Mouse (Mus musculus) intestine, postnatal 0 days (tissue): ENCODE results near the gene Gtf3c1. TPM values are rescaled to one million over a fixed set of nuclear protein-coding genes. Genes with fewer than 3 reads are reported as not detected.

Source experiments
- ATAC-seq: fragments of 200-750 bp; cut with Nextera tagmentation; 2 replicates; pipeline ENCODE4 v1.8.0; 2017; ENCODE audit warnings: mild to moderate bottlenecking, moderate TSS enrichment, moderate library complexity
- H3K27ac ChIP-seq: fragments of 300-500 bp; sonication (generic); 2 replicates; pipeline ENCODE4 v1.5.1; 2014; ENCODE audit warnings: mild to moderate bottlenecking, low read depth, low read length, moderate library complexity
- H3K27me3 ChIP-seq: fragments of 300-500 bp; sonication (generic); replicated peaks from 2 replicates; pipeline ENCODE4 v1.6.1; 2014; ENCODE audit warnings: low read length, mixed read lengths; ENCODE audit not compliant: control insufficient read depth, insufficient read depth
- H3K36me3 ChIP-seq: fragments of 300-500 bp; sonication (generic); 2 replicates; pipeline ENCODE4 v1.6.1; 2014; ENCODE audit warnings: mild to moderate bottlenecking, moderate library complexity; ENCODE audit not compliant: control insufficient read depth, insufficient read depth
- H3K4me1 ChIP-seq: fragments of 300-500 bp; sonication (generic); replicated peaks from 2 replicates; pipeline ENCODE4 v1.6.1; 2014; ENCODE audit warnings: antibody characterized with exemption, low read length, mixed read lengths; ENCODE audit not compliant: control insufficient read depth, insufficient read depth
- H3K4me2 ChIP-seq: fragments of 300-500 bp; sonication (generic); replicated peaks from 2 replicates; pipeline ENCODE4 v1.6.1; 2014; ENCODE audit warnings: low read depth, mild to moderate bottlenecking, moderate library complexity
- H3K4me3 ChIP-seq: fragments of 300-500 bp; sonication (generic); 2 replicates; pipeline ENCODE4 v1.5.1; 2014; ENCODE audit warnings: low read depth, low read length
- H3K9ac ChIP-seq: fragments of 300-500 bp; sonication (generic); 2 replicates; pipeline ENCODE4 v1.6.1; 2014; ENCODE audit warnings: mild to moderate bottlenecking, low read depth, low read length
- H3K9me3 ChIP-seq: fragments of 300-500 bp; sonication (generic); 2 replicates; pipeline ENCODE4 v1.6.1; 2016; ENCODE audit warnings: mixed run types; ENCODE audit not compliant: control insufficient read depth
- CTCF ChIP-seq: sonication (generic); IDR thresholded peaks from 2 replicates; pipeline ENCODE4 v1.5.1; 2016; ENCODE audit warnings: low read depth, mild to moderate bottlenecking, control low read depth, antibody characterized with exemption, moderate library complexity
- WGBS: fragments of 180-500 bp; shearing (Covaris S2); extraction: QIAGEN DNeasy Blood & Tissue Kit; methylation state at CpG from one replicate; pipeline ENCODE4 v1.1.7; 2014; 5-methylcytosine and 5-hydroxymethylcytosine counted together
- polyA plus RNA-seq: library from polyadenylated mRNA; unstranded; fragments of >200 nt; fragmentation: Nextera tagmentation; extraction: Ambion mirVana; gene quantifications from 2 replicates; pipeline ENCODE4 v1.2.1, GENCODE M21; 2015

Gtf3c1 gene
- polyA plus RNA-seq, 1 experiment from 2014 or later: 6.8 TPM

GRCm38 (mm10) chr7:125601280-125601670 is 106.3 kb downstream of the Gtf3c1 start:
- Histone ChIP-seq H3K36me3 (no peaks in the 10 kb centered on the region), H3K9ac (no peak overlapping the region), H3K4me1 (no peaks in the 10 kb centered on the region), H3K4me3 (no peak overlapping the region), H3K27me3 (no peaks in the 10 kb centered on the region), H3K9me3 (no peaks in the 10 kb centered on the region), H3K27ac (no peak overlapping the region), H3K4me2 (no peak overlapping the region)
- 76% methylated on average over 6 of the region's 6 CpGs for WGBS
- no peak for ATAC-seq
- TF ChIP-seq CTCF: no peak

GRCm38 (mm10) chr7:125600612-125601279 is 106.8 kb downstream of the Gtf3c1 start:
- ATAC-seq: no peak
- 35% methylated on average over 6 of the region's 6 CpGs for WGBS
- no peaks in the 10 kb centered on the region for H3K4me1 ChIP-seq
- H3K4me2 ChIP-seq: no peak overlapping the region
- H3K27ac ChIP-seq: no peak overlapping the region
- H3K4me3 ChIP-seq: no peak overlapping the region
- H3K27me3 ChIP-seq: no peaks in the 10 kb centered on the region
- no peak overlapping the region for H3K9ac ChIP-seq
- H3K9me3 ChIP-seq: no peaks in the 10 kb centered on the region
- no peaks in the 10 kb centered on the region for H3K36me3 ChIP-seq
- TF ChIP-seq CTCF: no peak

- Histone ChIP-seq H3K36me3 (no peaks in the 10 kb centered on the region), H3K9me3 (no peaks in the 10 kb centered on the region), H3K27ac (no peak overlapping the region), H3K4me2 (no peak overlapping the region), H3K27me3 (no peaks in the 10 kb centered on the region), H3K4me1 (no peaks in the 10 kb centered on the region), H3K9ac (no peak overlapping the region), H3K4me3 (no peak overlapping the region)
- no peak for ATAC-seq
- 69% methylated on average over 10 of the region's 10 CpGs for WGBS
- no peak for TF ChIP-seq CTCF
These were observed 107.4 kb downstream of the Gtf3c1 start for GRCm38 (mm10) chr7:125600136-125600535.

GRCm38 (mm10) chr7:125599373-125599973 is 108.1 kb downstream of the Gtf3c1 start:
- H3K4me3 ChIP-seq: no peak overlapping the region
- H3K4me2 ChIP-seq: no peak overlapping the region
- H3K4me1 ChIP-seq: no peaks in the 10 kb centered on the region
- WGBS: 50% methylated on average over 4 of the region's 4 CpGs
- no peak for ATAC-seq
- no peak overlapping the region for H3K9ac ChIP-seq
- no peaks in the 10 kb centered on the region for H3K36me3 ChIP-seq
- no peaks in the 10 kb centered on the region for H3K27me3 ChIP-seq
- TF ChIP-seq CTCF: no peak
- no peak overlapping the region for H3K27ac ChIP-seq
- H3K9me3 ChIP-seq: no peaks in the 10 kb centered on the region

- no peak for TF ChIP-seq CTCF
These were observed 109.8 kb downstream of the Gtf3c1 start for GRCm38 (mm10) chr7:125597516-125598347.

GRCm38 (mm10) chr7:125597083-125597482 is 110.5 kb downstream of the Gtf3c1 start:
- WGBS: 83% methylated on average over 9 of the region's 9 CpGs

More at GRCm38 (mm10) chr7:125597516-125598347, 109.8 kb downstream of the Gtf3c1 start:
- Histone ChIP-seq H3K4me3 (no peak overlapping the region), H3K9ac (no peak overlapping the region), H3K4me1 (no peaks in the 10 kb centered on the region), H3K27me3 (no peaks in the 10 kb centered on the region), H3K27ac (no peak overlapping the region), H3K36me3 (no peaks in the 10 kb centered on the region), H3K4me2 (no peak overlapping the region), H3K9me3 (no peaks in the 10 kb centered on the region)
- 90% methylated on average over 11 of the region's 11 CpGs for WGBS
- ATAC-seq: no peak

More at GRCm38 (mm10) chr7:125597083-125597482, 110.5 kb downstream of the Gtf3c1 start:
- no peaks in the 10 kb centered on the region for H3K36me3 ChIP-seq
- no peaks in the 10 kb centered on the region for H3K9me3 ChIP-seq
- H3K4me2 ChIP-seq: no peak overlapping the region
- no peak overlapping the region for H3K4me3 ChIP-seq
- ATAC-seq: no peak
- H3K27ac ChIP-seq: no peak overlapping the region
- no peak for TF ChIP-seq CTCF
- no peaks in the 10 kb centered on the region for H3K27me3 ChIP-seq
- H3K9ac ChIP-seq: no peak overlapping the region
- no peaks in the 10 kb centered on the region for H3K4me1 ChIP-seq
